Mouse (Mus musculus) stomach, embryonic 14.5 days (tissue): Measurements from ENCODE around the gene Dcun1d4. TPM values are rescaled to one million over a fixed set of nuclear protein-coding genes. Genes with fewer than 3 reads are reported as not detected.
A peak's percentile ranks its signal among the peaks of the same experiment; 100 is the strongest.

Experiments used
- ATAC-seq: fragments of 200-750 bp; cut with Nextera tagmentation; 2 replicates; pipeline ENCODE4 v1.8.0; 2017; ENCODE audit warnings: low read depth, moderate TSS enrichment; ENCODE audit not compliant: insufficient number of reproducible peaks, insufficient read depth, low FRiP score
- H3K27ac ChIP-seq: fragments of 300-500 bp; sonication (generic); 2 replicates; pipeline ENCODE4 v1.5.1; 2014; ENCODE audit warnings: mild to moderate bottlenecking, low read length, moderate library complexity, mixed read lengths
- H3K27me3 ChIP-seq: fragments of 300-500 bp; sonication (generic); 2 replicates; pipeline ENCODE4 v1.6.1; 2014; ENCODE audit warnings: low read length, control low read depth, mixed read lengths; ENCODE audit not compliant: control insufficient read depth, insufficient read depth
- H3K36me3 ChIP-seq: fragments of 300-500 bp; sonication (generic); 2 replicates; pipeline ENCODE4 v1.6.1; 2014; ENCODE audit warnings: mild to moderate bottlenecking, control low read depth, low read length, moderate library complexity, mixed read lengths; ENCODE audit not compliant: control insufficient read depth, insufficient read depth
- H3K4me1 ChIP-seq: fragments of 300-500 bp; sonication (generic); 2 replicates; pipeline ENCODE4 v1.6.1; 2014; ENCODE audit warnings: low read length, control low read depth, mixed read lengths; ENCODE audit not compliant: control insufficient read depth, insufficient read depth
- H3K4me2 ChIP-seq: fragments of 300-500 bp; sonication (generic); replicated peaks from 2 replicates; pipeline ENCODE4 v1.6.1; 2014; ENCODE audit warnings: low read depth, low read length, control low read depth
- H3K4me3 ChIP-seq: fragments of 300-500 bp; sonication (generic); 2 replicates; pipeline ENCODE4 v1.5.1; 2014; ENCODE audit warnings: low read depth, low read length, control low read depth
- H3K9ac ChIP-seq: fragments of 300-500 bp; sonication (generic); replicated peaks from 2 replicates; pipeline ENCODE4 v1.6.1; 2014; ENCODE audit warnings: low read depth, mild to moderate bottlenecking, control low read depth, low read length, moderate library complexity, mixed read lengths
- H3K9me3 ChIP-seq: fragments of 300-500 bp; sonication (generic); 2 replicates; pipeline ENCODE4 v1.6.1; 2016; ENCODE audit warnings: low read depth, low read length, control low read depth; ENCODE audit not compliant: control insufficient read depth
- WGBS: fragments of 180-500 bp; shearing (Covaris S2); extraction: QIAGEN DNeasy Blood & Tissue Kit; methylation state at CpG from one replicate; pipeline ENCODE4 v1.1.7; 2014; 5-methylcytosine and 5-hydroxymethylcytosine counted together
- polyA plus RNA-seq: library from polyadenylated mRNA; unstranded; fragments of >200 nt; fragmentation: Nextera tagmentation; extraction: Ambion mirVana; gene quantifications from 2 replicates; pipeline ENCODE4 v1.2.1, GENCODE M21; 2014

Dcun1d4 gene
- polyA plus RNA-seq = 29.4 and 33.3 TPM in 2 replicates

DNA sequence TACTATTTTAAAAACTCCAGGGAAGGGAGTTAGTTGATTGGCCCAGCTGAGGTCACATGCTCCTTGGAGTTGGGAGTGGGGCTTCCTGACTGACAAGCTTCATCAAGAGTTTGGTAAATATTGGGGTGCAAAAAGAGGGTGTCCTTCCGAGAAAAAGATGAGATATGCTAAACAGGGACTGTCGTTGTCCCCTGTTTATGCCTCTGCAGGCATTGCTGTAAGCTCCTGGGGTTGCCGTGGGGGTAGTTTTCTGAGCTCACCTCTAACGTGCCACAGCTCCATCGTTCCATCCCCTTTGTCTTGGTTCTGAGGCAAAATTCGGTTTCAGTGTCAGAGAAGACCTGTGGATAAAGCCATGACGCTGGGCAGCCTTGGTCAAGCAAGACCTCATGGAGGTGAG is at the start of gene Dcun1d4:
Gene Dcun1d4 (plus strand): TSS at position 301 of the 400 bp plus-strand sequence.
- H3K9ac ChIP-seq = no peak within 1 kb of the TSS
- H3K4me1 ChIP-seq = no peaks in the 10 kb centered on the region
- 81% methylated on average over 7 of the region's 7 CpGs for WGBS
- H3K4me3 ChIP-seq = no peak within 1 kb of the TSS
- H3K36me3 ChIP-seq = no peaks in the 10 kb centered on the region
- no peak for ATAC-seq
- no peaks in the 10 kb centered on the region for H3K27me3 ChIP-seq
- no peak within 1 kb of the TSS for H3K27ac ChIP-seq
- no peaks in the 10 kb centered on the region for H3K9me3 ChIP-seq
- no peak within 1 kb of the TSS for H3K4me2 ChIP-seq

DNA sequence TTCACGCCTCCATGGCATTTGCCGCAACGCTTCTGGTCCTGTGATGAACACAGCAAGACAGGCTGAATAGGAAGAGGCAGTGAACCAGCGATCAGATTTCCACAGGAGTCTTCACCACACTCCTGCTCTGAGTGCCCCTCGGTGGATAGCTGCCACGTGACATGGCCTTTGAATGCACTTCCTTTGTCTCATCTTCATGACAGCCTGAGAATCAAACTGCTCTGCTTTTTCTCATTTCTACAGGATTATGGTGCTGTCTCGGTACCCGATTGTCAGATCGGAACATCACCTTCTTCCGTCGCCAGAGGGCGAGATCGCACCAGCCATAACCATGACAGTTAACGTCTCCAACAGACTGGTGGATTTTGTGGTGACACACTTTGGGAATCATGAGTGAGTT is 49.2 kb upstream of the Dcun1d4 start:
- Histone ChIP-seq H3K27ac (no peak overlapping the region), H3K4me2 (no peak overlapping the region)

DNA sequence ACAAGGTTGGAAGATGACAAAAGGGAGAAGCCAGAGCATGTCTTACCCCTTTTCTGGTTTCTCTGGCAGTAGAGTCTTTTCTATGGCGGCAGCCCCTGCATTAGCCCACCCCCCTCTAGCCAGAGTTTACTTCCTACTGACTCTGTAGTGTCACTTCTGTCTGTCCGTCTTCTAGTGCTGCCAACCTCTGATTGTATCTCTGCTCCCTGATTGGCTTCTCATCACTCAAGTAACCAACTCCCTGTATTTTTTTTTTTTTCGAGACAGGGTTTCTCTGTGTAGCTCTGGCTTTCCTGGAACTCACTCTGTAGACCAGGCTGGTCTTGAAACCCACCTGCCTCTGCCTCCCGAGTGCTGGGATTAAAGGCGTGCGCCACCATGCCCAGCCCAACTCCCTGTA is 48.0 kb upstream of the Dcun1d4 start:
- no peaks in the 10 kb centered on the region for H3K36me3 ChIP-seq
- H3K27ac ChIP-seq = no peak overlapping the region
- WGBS = 86% methylated on average over 6 of the region's 6 CpGs
- H3K9ac ChIP-seq = no peak overlapping the region
- no peaks in the 10 kb centered on the region for H3K4me1 ChIP-seq
- no peak for ATAC-seq
- H3K4me3 ChIP-seq = no peak overlapping the region
- H3K9me3 ChIP-seq = no peaks in the 10 kb centered on the region
- H3K27me3 ChIP-seq = no peaks in the 10 kb centered on the region
- H3K4me2 ChIP-seq = no peak overlapping the region

More for the DNA sequence above, 49.2 kb upstream of the Dcun1d4 start:
- no peaks in the 10 kb centered on the region for H3K36me3 ChIP-seq
- no peaks in the 10 kb centered on the region for H3K4me1 ChIP-seq
- WGBS = 22% methylated on average over 14 of the region's 14 CpGs
- H3K9ac ChIP-seq = no peak overlapping the region
- no peak overlapping the region for H3K4me3 ChIP-seq
- no peaks in the 10 kb centered on the region for H3K27me3 ChIP-seq
- peak; percentile 23; the same call in 1 of the 2 replicates for ATAC-seq
- H3K9me3 ChIP-seq = no peaks in the 10 kb centered on the region

DNA sequence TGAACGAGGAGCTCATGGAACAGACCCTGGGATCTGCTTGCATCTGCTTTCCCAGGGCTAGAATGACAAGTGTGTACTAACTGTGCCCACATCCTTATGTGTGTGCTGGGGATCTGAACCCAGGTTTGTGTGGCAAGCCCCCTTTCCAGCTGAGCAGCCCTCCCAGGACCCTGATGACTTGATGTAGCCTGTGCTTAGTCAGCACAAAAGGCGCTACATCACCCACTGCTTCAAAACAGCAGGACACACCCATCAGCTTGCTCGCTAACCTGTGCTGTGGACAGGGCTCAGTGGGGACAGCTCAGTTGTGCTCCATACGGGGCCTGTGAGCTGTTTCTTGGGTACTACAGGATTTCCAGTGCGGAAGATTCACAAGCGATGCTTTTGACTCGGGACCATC is 46.0 kb upstream of the Dcun1d4 start:
- Histone ChIP-seq H3K27ac (no peak overlapping the region), H3K4me3 (no peak overlapping the region), H3K9ac (no peak overlapping the region), H3K4me1 (no peaks in the 10 kb centered on the region), H3K4me2 (no peak overlapping the region), H3K36me3 (no peaks in the 10 kb centered on the region), H3K9me3 (no peaks in the 10 kb centered on the region), H3K27me3 (no peaks in the 10 kb centered on the region)
- 75% methylated on average over 7 of the region's 7 CpGs for WGBS
- no peak for ATAC-seq

DNA sequence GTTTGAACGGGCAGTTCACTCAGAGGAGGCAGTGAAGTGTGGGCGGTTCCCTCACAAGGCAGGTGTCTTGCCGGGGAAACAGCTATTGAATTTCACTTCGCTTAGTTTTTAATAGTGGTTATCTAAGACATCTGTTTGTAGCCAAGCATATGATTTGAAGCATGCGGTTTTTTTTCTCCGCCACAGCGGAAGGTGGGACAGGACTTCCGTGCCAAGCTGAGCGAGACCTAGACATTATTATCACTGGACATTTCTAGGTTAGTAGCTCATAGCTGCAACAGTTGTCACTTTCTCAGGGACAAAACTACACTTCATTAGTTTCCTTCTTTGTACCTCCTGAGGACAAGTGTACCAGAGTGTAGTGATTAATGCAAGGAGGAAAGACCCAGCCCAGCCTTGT is 38.6 kb upstream of the Dcun1d4 start:
- H3K27ac ChIP-seq = no peak overlapping the region
- ATAC-seq = no peak

DNA sequence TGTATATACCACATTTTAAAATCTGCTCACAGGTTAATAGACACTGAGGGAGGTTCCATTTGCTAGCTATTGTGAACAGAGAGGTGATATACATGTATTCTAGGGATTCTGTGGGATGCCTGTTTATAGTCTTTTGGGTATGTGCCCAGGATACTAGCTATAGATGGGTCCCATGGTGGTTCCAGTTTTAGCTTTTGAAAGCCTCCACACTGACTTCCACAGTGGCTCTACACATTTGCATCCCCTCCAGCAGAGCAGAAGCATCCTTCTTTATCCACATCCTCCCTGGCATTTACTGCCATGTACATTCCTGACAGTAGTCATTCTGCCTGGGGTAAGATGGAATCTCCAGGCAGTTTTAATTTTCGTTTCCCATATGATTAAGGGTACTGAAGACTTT is 30.5 kb upstream of the Dcun1d4 start:
- 70% methylated on average over 1 of the region's 1 CpGs for WGBS
- no peak overlapping the region for H3K9ac ChIP-seq
- no peak overlapping the region for H3K27ac ChIP-seq
- H3K9me3 ChIP-seq = no peaks in the 10 kb centered on the region
- ATAC-seq = no peak
- H3K27me3 ChIP-seq = no peaks in the 10 kb centered on the region
- H3K4me3 ChIP-seq = no peak overlapping the region
- no peak overlapping the region for H3K4me2 ChIP-seq
- H3K4me1 ChIP-seq = peaks cover 2% of the 10 kb centered on the region; the same call in 1 of the 2 replicates
- no peaks in the 10 kb centered on the region for H3K36me3 ChIP-seq

More for the DNA sequence above, 38.6 kb upstream of the Dcun1d4 start:
- H3K27me3 ChIP-seq = no peaks in the 10 kb centered on the region
- no peak overlapping the region for H3K4me3 ChIP-seq
- H3K4me1 ChIP-seq = no peaks in the 10 kb centered on the region
- H3K9ac ChIP-seq = no peak overlapping the region
- no peaks in the 10 kb centered on the region for H3K9me3 ChIP-seq
- WGBS = 64% methylated on average over 9 of the region's 9 CpGs
- no peaks in the 10 kb centered on the region for H3K36me3 ChIP-seq
- no peak overlapping the region for H3K4me2 ChIP-seq

DNA sequence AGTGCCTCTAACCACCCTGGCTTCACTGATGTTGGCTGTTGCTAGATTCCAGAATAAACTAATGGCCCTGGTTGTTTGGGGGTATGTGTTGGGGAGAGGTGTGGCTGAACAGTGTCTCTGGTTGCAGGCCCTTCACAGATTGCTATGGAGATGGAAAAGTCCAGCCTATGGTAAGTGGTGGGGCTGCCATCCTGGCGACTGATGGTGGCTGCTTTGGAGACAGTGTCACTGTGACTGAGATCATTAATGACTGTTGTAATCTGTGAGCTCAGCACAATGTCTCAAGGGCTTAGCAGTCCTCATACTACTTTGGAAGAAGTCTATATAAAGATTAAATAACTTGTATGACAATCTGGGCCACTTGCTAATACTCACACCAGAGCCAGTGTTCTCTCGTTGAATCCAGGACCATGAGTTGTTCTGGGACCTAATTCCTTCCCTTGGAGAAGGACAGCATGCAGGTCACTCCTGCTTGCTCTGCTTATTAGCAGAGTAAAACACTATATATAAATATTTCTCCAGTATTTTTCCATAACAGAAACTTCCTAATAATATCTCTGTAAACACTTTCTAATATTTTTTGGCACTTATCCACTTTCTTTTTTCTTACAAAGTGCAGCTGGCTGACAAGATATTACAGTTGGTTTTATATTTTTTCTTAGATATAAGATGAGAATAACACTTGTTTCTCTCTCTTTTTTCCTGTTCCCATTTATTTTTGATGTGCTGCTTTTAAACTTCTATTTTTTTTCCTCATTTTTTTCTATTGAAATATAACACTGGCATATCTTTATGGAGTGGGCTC is 26.1 kb upstream of the Dcun1d4 start:
- no peaks in the 10 kb centered on the region for H3K27me3 ChIP-seq
- ATAC-seq = no peak
- H3K36me3 ChIP-seq = no peaks in the 10 kb centered on the region
- no peak overlapping the region for H3K9ac ChIP-seq
- no peaks in the 10 kb centered on the region for H3K9me3 ChIP-seq
- peak overlapping the region; percentile 74; the same call in 1 of the 2 replicates for H3K27ac ChIP-seq
- no peak overlapping the region for H3K4me2 ChIP-seq
- 47% methylated on average over 2 of the region's 2 CpGs for WGBS
- H3K4me1 ChIP-seq = peaks cover 3% of the 10 kb centered on the region; the same call in 1 of the 2 replicates
- no peak overlapping the region for H3K4me3 ChIP-seq

DNA sequence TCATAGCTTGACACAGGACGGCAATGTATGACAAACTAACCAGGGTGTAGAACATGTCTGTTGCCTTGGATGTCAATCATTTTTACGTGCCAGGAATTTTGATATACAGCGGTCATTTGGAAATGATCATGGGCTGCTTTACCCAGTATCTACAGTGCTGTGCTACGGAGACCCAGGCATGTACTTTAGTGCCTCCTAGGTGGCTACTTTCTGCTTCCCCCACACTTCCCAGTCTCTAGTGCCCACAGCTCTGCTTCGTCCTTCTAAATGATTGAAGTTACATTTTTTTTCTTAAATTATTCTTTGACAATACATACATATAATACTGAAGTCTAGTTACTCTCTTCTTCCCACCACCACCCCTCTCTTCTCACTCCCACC is 25.5 kb upstream of the Dcun1d4 start:
- WGBS = 70% methylated on average over 5 of the region's 5 CpGs
- Histone ChIP-seq H3K36me3 (no peaks in the 10 kb centered on the region), H3K4me3 (no peak overlapping the region), H3K4me2 (no peak overlapping the region), H3K27ac (no peak overlapping the region; the same call in 1 of the 2 replicates), H3K9me3 (no peaks in the 10 kb centered on the region), H3K4me1 (peaks cover 3% of the 10 kb centered on the region; the same call in 1 of the 2 replicates), H3K27me3 (no peaks in the 10 kb centered on the region), H3K9ac (no peak overlapping the region)
- no peak for ATAC-seq
